Mouse (Mus musculus) G1E-ER4 (cell line): ENCODE data around the gene Map3k13. TPM values are rescaled to one million over a fixed set of nuclear protein-coding genes. Genes with fewer than 3 reads are reported as not detected.

Experiments used
- GATA1 ChIP-seq: IDR thresholded peaks from one replicate; pipeline ENCODE4 v1.8.0; 2012; ENCODE audit warnings: low read length, inconsistent platforms
- polyA plus RNA-seq: library from polyadenylated mRNA; stranded (reverse); fragments of >175 nt; gene quantifications from 2 replicates; pipeline ENCODE4 v1.2.3, GENCODE M21; 2012

The Map3k13 gene
- polyA plus RNA-seq, 1 experiment: 0.03 TPM

DNA sequence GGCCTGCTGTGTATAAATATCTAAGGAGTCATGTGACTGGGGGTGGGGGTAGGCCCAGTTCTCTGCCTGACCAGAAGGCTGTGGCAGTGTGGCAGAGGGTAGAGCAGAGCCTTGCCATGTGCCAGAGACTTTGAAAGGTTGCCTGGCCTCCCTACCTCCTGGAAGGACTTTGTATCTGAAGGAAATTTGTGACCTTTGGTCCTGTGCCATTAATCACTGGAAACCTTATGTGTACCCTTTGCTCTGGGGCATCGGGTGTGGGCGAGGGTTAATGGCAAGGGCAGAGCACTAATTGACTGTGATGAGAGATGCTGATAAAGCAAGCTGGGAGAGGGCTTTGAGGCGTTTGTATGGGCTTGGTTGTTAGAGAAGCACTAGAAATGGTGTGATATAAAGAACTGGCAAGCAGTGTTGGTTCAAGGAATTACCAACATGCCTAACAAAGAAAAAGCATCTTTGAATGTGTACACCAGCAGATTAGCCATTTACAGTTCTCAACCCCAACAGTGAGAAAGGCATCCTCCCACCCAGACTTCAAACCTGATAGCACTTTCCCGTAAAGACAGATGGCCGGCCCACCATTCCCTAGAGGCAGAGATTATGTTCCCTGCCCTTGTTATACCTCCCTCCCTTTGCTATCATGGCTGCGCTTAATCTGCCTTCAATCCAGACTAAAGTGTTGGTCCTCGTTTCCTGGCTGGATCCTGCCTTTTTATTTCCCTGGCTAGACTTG lies 71.3 kb downstream of the Map3k13 start:
- TF ChIP-seq GATA1: no peak

DNA sequence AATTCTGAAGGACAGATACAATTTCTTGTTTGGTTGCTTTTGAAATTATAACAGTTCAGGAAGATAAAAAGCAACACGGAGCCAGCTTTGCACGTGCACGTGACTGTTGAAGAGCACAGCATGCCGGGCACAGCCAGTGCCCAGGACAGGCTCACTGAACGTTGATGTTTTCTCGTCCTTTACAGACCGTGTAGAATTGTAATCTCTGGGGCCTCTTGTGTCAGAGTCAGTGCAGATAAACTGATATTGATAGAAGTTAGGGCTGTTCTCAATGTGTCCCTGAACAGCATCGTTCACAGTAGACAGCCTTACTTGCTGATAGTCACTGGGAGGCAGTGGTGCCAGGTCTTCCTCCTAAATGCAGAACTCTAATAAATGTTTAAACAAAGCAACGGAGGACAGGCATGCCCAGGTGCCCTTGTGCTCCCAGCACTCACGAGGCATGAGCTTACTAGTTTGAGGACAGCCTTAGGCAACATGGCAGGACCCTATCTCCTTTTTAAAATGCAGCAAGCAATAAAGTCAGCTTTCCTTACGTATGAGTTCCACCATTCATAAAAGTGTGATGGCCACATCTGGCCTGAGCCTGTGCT lies 71.9 kb downstream of the Map3k13 start:
- TF ChIP-seq GATA1: no peak

DNA sequence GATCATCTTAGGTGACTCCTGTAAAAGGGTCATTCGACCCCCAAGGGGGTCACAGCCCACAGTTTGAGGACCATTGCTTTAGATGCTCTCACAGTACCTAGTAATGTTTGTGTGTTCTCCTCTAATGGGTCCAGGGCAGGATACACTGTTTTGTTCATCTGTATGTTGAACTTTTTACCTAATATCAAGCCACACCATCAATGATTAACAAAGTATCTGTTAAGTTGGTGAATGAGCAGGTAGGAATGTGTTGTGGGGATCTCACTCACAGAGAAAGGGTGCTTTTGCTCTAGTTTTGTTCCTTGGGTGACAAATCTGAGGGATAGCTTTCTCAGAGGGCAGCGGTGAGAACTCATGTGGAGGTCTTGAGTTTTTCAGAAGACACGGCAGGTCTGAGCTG lies 73.6 kb downstream of the Map3k13 start:
- TF ChIP-seq GATA1: no peak

DNA sequence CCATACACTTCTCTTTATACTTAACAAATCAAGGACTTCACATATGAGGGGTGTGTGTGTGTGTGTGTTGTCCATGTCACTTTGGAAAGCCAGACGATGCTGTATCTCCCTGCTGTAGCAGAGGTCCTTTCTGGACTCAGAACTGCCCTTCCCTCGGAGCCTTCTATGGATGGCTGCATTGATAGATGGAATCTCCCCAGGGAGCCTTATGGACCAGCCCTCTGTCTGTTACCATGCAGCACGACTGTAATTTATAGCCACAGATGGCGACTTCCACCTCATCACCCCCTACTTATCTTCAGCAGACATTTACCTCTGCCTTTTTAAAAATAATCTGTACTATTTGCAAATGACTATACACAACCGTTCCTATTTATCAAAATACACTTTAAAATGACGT lies 74.5 kb downstream of the Map3k13 start:
- no peak for TF ChIP-seq GATA1

DNA sequence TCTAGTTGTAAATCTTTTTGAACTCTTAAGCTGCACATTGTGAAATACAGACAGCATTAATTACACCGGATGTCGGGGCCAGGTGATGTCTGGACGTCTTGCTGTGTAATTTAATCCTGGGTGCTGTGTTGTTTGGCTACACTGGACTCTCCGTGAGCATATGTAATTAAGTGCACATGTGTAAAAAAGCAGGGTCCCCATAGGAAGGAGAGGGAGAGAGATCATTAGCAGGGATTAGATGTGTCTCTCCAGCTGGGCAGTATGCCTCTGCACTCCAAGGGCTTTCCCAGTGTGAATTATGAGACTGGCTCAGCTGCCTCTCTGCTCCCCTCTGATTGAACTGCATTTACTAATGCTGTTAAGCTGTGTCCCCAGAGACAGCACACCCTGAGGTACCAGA lies 75.7 kb downstream of the Map3k13 start:
- TF ChIP-seq GATA1: no peak

DNA sequence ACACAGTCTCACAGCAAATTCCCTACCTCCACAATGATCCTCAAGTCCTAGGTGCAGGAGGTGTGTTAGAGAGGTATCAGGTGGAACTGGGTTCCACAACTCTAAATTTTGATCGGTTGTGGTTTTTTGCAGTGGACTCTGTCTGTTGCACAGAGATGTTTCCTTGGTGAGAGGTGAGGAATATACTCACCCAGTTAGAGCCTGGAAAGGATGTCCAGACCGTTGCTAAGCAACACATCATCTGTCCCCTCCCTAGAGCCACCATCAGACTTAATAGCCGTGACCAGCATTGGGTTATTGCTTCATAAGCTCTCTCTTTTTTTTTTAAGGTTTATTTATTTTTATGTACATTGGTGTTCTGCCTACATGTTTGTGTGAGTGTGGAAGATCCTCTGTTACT lies 83.6 kb downstream of the Map3k13 start:
- TF ChIP-seq GATA1: no peak

DNA sequence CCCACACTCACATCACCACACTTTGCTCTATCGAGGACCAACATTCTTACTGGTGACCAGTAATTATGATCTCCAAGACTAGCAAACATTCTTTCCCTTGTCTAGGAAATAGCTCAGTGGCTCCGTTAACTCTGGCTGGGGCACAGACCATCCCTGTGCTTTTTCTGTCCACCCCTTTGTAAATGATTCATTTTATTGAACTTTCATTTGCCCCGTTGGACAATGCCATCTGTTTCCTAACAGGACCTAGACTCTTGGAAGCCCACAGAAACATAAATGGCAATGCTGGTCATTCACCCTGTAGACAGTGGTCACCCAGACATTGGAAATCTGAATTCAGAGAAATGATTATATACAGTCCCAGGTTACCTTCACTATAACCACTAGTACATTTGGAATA lies 84.7 kb downstream of the Map3k13 start:
- no peak for TF ChIP-seq GATA1

DNA sequence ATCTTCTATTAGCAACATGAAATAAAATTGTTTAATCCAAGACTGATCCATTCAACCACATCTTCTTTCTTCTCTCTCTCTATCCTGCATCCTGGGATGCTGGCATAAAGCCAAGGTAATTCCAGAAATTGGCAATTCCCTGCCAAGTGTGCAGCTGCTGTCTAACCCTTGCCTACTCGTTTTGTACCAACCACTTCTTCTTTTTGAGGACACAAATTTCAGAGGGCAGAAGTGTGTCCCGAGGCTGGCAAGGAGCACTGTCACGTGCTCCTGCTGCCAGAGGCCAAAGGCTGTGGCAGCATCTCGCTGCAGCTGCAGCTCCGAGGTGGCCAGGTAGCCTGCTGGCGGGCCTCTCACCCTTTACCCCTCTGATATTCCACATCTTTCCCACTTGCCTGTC lies 87.0 kb downstream of the Map3k13 start:
- no peak for TF ChIP-seq GATA1

DNA sequence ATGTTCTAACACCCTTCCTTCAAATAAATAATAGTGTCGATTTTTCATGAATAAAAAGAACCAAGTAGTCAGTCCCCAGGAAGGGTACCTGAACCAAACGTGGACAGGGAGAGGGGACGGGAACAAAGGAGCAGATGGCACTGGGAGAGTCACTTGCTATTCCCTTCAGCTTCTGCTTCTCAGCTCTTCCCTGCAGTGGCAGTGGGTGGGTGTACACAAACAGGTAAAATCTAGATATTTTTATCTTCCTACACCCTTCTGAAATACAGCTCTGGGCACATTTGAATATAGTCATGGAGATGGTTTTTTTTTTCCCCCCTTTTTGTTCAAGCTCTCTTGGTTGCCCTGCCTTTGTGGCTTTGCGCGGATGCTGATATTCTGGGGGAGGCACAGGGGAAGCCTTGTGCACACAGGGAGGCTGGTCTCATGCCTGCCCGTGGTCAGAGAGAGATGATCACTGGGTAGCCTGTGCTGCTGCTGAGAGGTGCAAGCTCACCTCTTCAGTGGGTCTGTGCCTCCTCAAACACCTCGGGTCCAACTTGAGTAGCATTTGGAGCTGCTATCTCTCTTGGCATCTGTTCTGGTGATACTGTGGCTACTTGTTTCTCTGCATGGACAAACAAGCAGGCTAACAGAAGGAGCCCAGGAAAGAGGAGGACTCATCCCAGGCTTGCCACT lies 87.6 kb downstream of the Map3k13 start:
- TF ChIP-seq GATA1: no peak

DNA sequence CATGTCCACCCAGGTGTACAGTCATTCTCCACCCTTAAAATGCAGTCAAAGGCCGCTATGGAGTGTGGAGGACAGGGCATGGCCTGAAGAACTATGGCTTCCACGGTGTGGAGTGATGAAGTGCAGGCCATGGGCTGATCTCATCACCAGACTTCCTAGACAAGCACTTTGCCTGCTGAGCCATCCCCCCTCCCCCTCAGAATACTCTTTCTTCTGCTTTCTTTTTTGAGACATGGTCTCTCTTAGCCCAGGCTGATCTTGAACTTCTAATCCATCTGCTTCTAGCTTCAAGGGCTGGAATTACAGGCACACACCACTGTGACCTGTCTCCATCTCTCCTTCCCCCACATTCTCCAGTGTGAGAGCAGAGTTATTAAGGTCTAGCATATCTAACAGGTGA lies 93.5 kb downstream of the Map3k13 start:
- no peak for TF ChIP-seq GATA1

DNA sequence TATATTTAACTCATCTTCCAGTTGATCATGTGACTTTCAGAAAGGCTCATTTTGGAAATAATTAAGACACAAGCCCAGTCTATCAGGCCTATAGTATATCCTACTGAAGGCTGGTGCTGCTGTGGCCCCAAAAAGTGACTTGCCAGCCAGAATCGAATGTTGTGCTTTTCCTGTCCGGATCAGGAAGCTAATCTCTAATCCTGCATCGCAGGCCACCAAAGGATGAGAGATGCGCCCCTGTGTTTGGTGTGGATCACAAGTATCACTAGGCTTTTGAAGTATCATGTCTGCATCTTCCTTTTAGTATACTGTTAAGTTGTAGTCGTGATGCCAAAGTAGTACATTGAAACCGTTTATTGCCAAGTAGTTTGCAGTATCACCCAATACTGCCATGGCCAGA lies 99.7 kb downstream of the Map3k13 start:
- no peak for TF ChIP-seq GATA1

DNA sequence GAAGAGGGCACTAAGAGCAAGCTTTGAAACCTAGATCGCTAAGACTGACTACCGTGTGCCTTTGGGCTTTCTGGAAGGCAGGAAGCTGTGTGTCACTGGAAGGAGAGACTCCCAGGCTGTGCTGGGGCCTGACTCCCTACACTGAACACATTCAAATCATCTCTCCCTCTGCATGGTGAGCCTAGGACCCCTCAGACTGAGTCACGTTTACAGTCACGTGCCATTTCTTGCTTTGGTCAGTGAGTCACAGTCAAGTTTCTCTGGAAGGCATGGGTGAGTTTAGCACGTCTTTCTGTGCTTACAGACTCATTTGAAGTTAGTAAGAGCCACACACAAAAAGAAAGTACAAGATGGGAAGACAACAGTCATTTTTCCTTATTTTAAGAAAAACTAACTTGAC lies 107.1 kb downstream of the Map3k13 start:
- TF ChIP-seq GATA1: no peak

DNA sequence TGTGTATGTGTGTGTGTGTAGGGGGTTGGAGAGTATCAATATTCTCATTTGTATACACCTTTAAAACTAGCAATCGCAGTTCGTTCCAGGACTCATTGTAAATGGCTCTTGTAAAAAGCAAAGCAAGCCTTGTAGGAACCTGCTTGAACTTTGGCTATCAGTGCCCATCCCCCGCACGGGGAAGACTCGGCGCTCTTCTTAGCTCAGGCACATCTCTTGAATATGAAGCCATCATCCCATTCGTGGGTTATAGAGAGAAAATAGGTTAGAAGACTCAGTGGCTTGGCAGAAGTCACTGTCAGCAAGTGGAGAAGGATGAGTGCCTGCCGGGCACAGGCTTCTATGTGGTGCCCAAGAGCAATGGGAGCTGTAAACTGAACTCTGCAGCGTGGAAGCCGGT lies 110.5 kb downstream of the Map3k13 start:
- TF ChIP-seq GATA1: no peak

DNA sequence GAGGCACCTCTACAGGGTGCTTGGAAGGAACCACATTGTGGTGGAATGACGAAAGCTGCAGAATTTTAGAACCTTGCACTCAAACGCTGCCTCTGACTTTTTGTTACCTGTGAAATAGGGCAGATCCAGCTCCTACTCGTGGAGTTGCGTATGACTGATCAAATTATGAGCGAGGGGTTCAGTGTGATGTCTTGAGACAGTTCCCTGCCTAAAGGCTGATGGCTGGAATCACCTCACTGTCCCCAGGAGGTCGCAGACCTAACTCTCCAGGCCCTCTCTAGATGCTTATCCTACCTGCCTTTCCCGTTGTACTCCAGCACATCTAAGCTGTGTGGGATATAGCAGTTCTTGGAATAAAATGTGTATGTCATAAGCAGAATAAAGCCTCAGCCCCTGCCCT lies 111.8 kb downstream of the Map3k13 start:
- no peak for TF ChIP-seq GATA1

DNA sequence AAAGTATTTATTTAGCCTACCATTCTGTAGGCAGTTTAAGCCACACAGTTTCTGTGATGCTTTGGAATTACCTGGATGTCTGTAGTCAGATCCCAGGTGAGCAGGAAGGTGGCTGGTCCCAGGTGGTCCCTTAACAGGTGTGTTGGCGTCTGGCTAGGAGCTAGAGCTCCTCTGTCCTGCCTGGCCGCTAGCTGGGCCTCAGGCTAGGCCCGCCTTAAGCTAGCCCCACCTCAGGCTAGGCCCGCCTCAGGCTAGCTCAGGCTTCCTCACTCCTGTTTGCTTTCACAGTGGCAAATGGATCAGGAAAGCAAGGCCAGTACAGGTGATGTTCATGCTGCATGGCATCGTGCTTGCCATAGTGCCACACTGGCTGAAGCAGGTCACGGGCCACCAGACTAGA lies 112.8 kb downstream of the Map3k13 start:
- no peak for TF ChIP-seq GATA1

DNA sequence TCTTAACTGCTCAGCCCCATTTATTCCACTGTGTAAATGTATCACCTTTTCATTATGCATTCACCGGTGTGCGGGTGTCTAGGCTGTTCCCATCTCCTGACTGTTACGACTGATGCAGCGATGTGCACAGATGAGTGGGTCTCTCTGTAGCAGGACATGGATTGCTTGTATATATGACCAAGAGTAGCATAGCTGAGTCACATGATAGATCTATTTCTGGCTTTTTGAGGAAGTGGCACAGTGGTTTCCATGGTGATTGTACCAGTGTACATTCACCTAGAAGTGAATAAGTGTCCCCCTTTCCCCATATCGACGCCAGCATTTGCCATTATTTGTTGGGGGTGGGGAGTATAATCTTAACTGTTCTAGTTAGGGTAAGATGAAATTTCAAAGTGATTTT lies 119.2 kb downstream of the Map3k13 start:
- TF ChIP-seq GATA1: no peak

DNA sequence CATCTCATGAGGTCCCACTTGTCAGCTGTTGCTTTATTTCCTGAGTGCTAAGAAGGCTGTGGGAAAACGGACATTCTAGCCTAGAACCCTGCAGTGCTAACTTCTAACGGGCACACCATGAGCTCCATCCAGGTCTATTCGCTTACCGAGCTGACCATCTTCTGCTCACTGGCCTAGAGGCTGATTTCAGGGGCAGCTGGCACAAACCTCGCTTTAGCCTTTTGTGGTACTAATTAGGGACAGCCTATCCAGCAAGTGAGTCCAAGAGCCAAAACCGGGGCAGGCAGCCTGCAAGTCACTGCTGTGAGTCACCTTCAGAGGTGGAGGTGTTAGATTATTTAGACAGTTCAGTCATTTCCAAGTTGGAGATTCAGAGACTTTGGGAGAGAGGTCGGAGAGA lies 122.5 kb downstream of the Map3k13 start:
- no peak for TF ChIP-seq GATA1
